Mouse (Mus musculus) inflammation-experienced regulatory T-cells, adult 6 months (primary cell): Measurements from ENCODE around the gene Pan2. TPM values are rescaled to one million over a fixed set of nuclear protein-coding genes. Genes with fewer than 3 reads are reported as not detected.
A peak's percentile ranks its signal among the peaks of the same experiment; 100 is the strongest.
"Not testable (repeated sequence)": the region's sequence is repeated elsewhere in the genome, so short reads cannot be mapped to it uniquely, and the experiment has no call there.

Experiments
- ATAC-seq: one replicate; pipeline ENCODE4 v1.8.0; 2017
- polyA plus RNA-seq, 3 experiments: library from polyadenylated mRNA; unstranded; fragments of 100-300 nt; shearing (Covaris generic); gene quantifications; one replicate each; pipeline ENCODE4 v1.2.1; 2017

Gene Pan2
- 10 to 100 TPM; 17.4 to 36.9 (median 27.5) TPM for polyA plus RNA-seq

GRCm38 (mm10) chr10:128303126-128304021, at the start of gene Pan2:
Pan2 (plus strand) TSS chr10:128303335.
- ATAC-seq, result peak; percentile 99

DNA sequence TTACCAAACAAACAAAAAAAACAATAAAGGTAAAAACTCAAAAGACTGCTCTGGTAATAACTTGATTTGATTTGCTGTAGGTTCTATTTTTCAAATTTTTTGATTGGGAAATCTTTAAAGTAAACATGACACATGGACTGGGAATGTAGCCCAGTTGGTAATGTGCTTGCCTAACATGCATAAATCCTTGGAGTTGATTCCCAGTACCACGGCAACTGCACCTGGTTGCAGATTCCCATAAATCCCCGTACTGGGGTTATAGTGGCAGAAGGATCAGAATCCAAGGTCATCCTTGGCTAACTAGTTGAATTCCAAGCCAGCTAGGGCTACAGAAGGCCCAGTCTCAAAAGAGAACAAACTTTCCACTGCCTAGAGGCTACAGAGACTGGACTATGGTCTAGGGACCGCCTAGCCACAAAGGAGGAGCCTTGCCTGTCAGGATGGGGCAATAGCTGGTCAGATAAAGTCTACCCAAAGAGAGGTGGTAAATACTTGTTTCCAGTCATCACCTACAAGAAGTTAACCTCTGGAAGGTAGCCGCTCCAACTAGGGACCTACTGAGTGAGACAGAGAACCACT, 49.4 kb upstream of the Pan2 start, which contains the start of gene Apon:
Gene Apon, plus strand, starts transcription at position 420 of the 579 bp plus-strand sequence.
- no peak for ATAC-seq

- no peak for ATAC-seq
Measured at GRCm38 (mm10) chr10:128255925-128256324, 47.2 kb upstream of the Pan2 start.

- ATAC-seq, result no peak
Measured at GRCm38 (mm10) chr10:128256328-128256727, 46.8 kb upstream of the Pan2 start.

DNA sequence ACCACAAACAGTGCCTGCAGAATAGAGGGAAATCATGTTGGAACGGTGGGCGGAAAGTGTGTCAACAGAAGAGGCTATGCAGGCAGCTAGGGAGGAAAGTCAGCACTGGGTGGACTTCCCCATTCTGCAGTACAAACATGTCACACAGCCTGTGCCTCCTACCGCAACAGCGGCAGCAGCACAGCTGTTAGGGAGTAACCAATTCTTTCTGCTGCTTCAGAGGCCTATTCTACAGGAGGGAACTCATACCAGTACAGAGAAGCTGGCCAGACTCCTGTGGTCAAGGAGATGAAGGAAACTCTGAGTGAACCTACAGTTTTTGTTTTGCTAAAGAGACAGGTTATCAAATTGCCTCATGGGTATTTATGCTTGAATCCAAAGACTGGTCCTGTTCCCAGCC, 44.2 kb upstream of the Pan2 start:
- ATAC-seq, result no peak

DNA sequence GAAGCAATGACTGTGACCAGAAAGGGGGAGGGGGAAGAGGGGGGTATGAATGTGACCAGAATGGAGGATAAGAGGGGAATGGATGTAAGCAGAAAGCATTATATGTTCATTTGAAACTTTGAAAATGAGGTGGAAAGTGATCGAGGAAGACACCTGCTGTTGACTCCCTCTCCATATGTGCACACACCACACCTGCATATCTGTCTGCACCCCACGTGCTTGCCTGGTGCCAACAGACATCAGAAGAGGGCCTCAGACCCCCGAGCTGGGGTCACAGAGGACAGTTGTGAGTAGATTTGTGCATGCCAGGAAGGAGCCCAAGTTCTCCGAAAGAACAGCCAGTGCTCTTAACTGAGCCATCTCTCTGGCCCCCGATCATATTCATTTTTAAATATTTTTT, 43.2 kb upstream of the Pan2 start:
- ATAC-seq, result no peak

DNA sequence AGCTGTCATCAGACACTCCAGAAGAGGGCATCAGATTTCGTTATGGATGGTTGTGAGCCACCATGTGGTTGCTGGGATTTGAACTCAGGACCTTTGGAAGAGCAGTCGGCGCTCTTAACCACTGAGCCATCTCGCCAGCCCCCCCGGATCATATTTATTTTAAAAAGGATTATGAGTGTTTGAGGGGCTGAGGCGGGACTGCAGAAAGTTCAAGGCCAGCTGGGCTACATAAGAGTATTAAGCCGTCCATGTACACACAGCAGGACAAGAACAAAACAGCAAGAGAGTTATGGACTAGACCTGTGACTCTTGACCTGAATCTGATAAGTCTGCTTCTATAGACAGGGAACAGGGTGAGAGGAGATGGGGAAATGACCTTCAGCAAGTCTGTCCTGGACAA, 42.8 kb upstream of the Pan2 start:
- ATAC-seq, result not testable (repeated sequence)

DNA sequence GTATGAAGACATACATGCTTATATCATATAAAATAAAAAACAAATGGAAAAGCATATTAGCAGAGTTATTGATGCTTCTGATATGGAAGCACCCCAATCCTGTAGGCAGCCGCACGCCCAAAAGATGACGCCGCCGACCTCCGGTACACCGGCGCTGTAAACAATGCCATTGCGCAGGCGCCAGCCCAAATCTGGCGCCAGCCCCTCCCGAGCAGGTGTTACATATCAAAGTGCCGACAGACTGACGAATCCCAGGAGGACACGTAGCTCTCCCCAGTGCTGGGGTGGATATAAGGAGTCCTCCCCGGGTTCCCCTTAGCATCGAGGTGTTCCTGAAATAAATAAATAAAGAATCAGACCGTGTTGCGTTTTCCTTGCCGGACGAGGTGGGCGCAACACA, 40.8 kb upstream of the Pan2 start:
- no peak for ATAC-seq

- no peak for ATAC-seq
Measured at GRCm38 (mm10) chr10:128263393-128264310, 39.5 kb upstream of the Pan2 start.

GRCm38 (mm10) chr10:128268371-128268770, 34.8 kb upstream of the Pan2 start, which contains the start of gene Apof:
Apof (plus strand) TSS chr10:128268671.
- no peak for ATAC-seq

GRCm38 (mm10) chr10:128269206-128269910, 33.8 kb upstream of the Pan2 start:
- ATAC-seq, result no peak

DNA sequence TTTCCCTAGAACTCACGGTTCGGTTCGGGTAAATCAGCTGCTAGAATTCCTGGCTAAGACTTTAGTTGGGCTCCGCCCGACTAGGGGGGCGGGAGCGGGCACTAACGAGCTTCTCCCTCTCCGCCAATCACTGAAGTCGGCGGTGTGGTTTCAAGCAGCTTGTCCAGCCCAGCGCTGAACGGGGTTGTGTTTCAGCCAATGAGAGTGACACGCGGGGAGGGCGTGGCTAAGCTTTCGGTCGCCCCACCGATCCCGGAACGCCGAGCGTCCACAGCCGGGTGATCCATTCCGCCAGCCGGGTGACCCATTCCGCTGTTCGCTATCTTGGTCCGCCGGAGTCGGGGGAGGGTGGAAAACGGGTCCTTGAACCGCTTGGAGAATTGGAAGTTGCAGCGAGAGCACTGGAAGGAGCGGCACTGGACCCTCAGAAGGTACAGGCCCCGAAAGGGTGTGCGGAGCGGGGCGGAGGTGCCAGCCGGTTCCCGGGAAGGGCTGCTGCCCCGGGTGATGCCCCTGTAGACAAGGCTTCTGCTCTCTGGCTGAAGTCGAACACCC, 32.8 kb upstream of the Pan2 start, which contains the start of gene Stat2:
Gene Stat2, plus strand, starts transcription at position 273 of the 555 bp plus-strand sequence.
- peak; percentile 100 for ATAC-seq

- no peak for ATAC-seq
Measured at GRCm38 (mm10) chr10:128270866-128271265, 32.3 kb upstream of the Pan2 start.

- ATAC-seq, result no peak
Measured at GRCm38 (mm10) chr10:128271883-128272282, 31.3 kb upstream of the Pan2 start.

DNA sequence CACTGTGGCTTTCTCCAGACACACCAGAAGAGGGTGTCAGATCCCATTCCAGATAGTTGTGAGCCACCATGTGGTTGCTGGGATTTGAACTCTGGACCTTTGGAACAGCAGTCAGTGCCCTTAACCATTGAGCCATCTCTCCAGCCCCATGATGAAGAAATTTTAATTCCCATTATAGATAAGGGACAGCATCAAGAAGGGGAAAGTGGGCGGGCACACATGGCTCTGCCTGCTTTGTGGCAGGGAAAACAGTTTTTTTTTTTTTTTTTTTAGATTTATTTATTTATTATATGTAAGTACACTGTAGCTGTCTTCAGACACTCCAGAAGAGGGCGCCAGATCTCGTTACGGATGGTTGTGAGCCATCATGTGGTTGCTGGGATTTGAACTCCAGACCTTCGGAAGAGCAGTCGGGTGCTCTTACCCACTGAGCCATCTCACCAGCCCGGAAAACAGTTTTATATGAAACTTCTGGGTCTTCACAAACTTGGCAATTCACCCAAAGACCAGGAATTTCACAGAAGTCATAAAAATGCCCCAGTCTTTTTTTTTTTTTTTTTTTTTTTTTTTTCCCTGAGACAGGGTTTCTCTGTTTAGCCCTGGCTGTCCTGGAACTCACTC, 30.2 kb upstream of the Pan2 start:
- not testable (repeated sequence) for ATAC-seq

DNA sequence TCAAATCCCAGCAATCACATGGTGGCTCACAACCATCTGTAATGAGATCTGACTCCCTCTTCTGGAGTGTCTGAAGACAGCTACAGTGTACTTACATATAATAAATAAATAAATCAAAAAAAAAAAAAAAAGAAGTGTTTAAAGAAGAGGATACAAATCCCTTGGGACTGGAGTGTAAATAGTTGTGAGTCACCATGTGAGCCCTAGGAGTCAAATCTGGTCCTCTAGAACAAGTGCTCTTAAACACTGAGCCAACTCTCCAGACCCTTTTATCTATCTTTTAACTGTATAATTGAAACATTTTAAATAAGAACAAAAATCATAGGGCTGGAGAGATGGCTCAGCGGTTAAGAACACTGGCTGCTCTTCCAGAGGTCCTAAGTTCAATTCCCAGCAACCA, 27.8 kb upstream of the Pan2 start:
- ATAC-seq, result not testable (repeated sequence)

GRCm38 (mm10) chr10:128278158-128278557, 25.0 kb upstream of the Pan2 start:
- ATAC-seq, result no peak

DNA sequence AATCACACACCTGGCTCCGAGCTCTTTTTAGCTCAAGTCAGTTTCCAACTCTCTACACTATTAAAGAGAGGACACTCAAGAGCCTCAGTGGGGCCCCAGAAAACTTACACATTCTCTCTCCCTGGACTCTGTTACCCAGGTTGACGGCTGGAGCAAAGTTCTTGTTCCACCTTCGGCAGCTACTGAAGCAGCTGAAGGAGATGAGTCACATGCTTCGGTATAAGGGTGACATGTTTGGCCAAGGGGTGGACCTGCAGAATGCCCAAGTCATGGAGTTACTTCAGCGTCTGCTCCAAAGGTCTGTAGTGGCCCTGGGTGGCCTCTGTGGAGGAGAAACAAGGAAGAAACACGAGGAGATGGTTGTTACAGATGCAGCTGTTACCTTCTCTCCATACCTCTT, 22.2 kb upstream of the Pan2 start:
- no peak for ATAC-seq

DNA sequence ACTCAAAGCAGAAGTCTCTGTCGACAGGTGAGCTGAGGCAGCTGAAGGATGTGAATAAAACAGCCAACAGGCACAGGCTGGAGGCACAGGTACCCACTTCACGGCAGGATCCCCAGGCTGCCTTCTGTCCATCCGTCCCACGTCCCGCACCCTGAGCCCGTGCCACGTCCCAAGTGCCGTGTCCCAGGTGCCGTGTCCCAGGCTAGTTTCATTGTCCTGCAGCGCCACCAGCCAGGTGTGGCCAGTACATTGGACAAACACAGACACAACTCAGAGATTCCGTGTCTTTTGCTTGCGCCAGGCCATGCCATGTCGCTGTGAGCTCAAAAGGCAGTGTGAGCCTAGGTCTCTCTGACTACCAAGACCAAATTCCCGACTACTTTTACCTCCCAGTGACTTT, 21.5 kb upstream of the Pan2 start:
- ATAC-seq, result no peak

DNA sequence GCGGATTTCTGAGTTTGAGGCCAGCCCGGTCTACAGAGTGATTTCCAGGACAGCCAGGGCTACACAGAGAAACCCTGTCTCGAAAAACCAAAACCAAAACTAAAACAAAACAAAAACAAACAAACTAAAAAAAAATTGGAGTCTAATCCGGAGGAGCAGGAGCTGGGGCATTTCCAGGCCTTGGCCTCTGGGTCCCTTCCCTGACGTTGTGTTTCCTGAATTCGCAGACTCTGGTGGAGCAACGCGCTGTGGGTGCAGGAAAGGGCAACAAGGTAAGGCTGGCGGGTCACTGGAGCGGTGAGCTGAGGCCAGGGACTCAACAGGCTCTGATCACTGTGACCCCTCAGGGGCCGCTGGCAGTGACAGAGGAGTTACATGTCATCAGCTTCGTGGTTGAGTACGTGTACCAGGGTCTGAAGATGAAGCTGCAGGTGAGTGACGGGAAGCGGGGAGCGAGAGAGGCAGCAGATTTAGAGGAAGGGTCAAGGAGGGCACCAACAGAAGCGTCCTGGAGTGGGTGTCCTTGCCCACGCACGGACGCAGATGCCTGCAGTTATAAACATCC, 20.2 kb upstream of the Pan2 start:
- no peak for ATAC-seq
